Mouse (Mus musculus): Measurements from ENCODE around the gene Pbx1. TPM values are rescaled to one million over a fixed set of nuclear protein-coding genes. Genes with fewer than 3 reads are reported as not detected.

Gene Pbx1
- polyA plus RNA-seq, 1 experiment from 2014 or later = 47.8 TPM

DNA sequence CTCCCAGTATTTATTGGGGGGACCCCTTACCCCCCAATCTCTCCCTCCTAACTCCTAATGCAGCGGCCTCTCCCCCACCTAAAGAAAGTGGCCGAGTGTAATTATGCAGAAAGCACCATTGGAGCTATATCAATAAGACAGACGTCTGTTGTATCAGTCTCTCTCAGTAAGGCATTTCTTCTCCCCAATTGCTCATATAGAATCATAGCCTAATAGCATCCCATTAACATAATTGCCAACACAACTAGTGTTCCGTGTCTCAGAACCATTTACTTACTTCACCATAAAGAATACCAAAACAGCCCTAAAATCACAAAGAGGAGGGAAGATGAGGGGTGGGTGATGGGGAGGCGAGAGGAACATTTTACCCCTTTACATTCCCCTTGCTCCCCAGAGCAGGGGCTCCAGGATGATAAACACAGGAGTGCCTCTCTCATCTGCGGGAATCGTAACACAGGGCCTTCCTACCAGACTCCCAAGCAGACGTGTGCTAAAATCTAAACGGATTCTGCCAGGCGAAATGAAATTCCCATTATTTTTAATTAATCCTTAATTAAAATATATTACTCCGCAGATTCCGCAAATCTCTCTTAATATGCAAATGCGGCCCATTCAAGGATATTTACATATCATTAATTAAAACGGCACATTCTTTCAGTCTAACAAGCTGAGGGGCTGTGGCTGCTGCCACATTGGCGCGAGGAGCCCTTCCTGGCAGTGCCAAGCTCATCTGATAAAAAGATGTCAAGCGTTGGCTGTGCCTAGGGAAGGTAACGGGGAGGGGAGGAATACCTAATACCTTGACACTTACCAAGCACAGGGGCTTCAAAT lies 104.5 kb downstream of the Pbx1 start:
- no peaks in the 10 kb centered on the region for H3K9me3 ChIP-seq (ENCODE audit: control insufficient read depth, low read length)
- H3K36me3 ChIP-seq (ENCODE audit: control insufficient read depth, insufficient read depth, low read length) = no peaks in the 10 kb centered on the region
- H3K9ac ChIP-seq (replicated peaks; ENCODE audit: low read depth, low read length) = no peak overlapping the region
- ATAC-seq (ENCODE audit: low read depth) = peak; percentile 67
- peak overlapping the region; percentile 31; the same call in 1 of the 2 replicates for H3K27ac ChIP-seq (ENCODE audit: low read depth, low read length)
- no peak overlapping the region for H3K4me2 ChIP-seq (ENCODE audit: low read depth, low read length)
- 23% methylated on average over 18 of the region's 18 CpGs for WGBS
- H3K4me1 ChIP-seq (ENCODE audit: control insufficient read depth, insufficient read depth, low read length) = peaks cover 44% of the 10 kb centered on the region
- H3K4me3 ChIP-seq (ENCODE audit: low read depth, low read length) = no peak overlapping the region
- H3K27me3 ChIP-seq (ENCODE audit: control insufficient read depth, insufficient read depth, low read length) = no peaks in the 10 kb centered on the region

DNA sequence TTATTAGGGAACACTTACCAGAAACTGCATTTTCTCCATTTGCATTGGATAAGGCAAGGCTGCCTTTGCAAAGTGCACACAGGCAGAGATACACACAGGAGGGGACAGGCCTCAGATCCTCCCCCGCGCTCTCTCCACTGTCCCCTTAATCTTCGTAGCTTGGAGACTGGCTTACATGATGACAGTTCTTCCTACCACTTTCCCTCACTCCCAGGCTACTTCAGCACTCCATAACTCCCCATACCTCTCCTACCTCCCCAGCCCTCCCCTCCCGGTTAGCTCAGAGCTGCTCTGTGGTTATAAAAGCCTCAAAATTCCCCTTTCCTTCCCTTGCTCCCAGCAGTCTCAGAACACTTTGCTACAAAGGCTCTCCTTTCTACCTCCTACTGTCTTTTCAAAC lies 106.3 kb downstream of the Pbx1 start:
- H3K4me2 ChIP-seq (ENCODE audit: low read depth, low read length) = no peak overlapping the region
- 39% methylated on average over 4 of the region's 4 CpGs for WGBS

DNA sequence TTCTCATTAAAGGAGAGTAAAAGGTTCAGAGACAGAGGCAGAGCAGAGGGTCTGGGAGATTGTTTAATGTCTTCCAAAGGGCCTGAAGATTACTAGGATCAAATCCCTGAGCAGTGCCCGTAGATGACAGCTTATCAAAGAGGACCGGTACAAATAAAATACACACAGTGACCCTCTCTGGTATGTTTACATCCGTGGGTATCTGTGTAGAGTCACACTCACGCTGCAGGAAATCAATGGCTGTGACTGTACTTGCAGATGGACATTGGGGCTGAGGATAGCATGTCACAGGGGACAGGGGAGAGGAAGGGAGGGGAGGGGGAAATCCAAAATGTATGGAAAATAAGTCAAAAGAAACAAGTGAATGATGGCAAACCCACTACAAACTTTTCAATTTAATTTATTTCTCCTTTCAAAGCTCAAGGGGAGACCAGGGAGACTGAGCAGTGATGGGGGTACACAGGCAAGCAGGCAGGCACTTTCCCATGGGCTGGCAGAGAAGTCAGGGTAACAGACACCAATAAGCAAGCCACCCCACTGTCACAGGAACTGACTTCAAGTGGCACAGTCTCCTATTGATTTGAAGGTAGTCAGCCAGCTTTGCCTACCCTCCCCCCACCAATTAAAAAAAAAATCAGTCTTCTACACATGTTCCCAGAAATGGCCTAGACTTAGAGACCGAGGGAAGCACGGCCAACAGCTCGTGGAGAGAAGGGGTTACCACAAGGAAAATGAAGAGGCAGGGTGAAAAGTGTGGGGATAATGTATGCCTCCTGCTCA lies 107.6 kb downstream of the Pbx1 start:
- ATAC-seq (ENCODE audit: low read depth) = no peak
- Histone ChIP-seq H3K27me3 (ENCODE audit: control insufficient read depth, insufficient read depth, low read length) (no peaks in the 10 kb centered on the region), H3K9ac (replicated peaks; ENCODE audit: low read depth, low read length) (no peak overlapping the region), H3K4me1 (ENCODE audit: control insufficient read depth, insufficient read depth, low read length) (peaks cover 38% of the 10 kb centered on the region), H3K4me3 (ENCODE audit: low read depth, low read length) (no peak overlapping the region), H3K27ac (ENCODE audit: low read depth, low read length) (no peak overlapping the region), H3K9me3 (ENCODE audit: control insufficient read depth, low read length) (no peaks in the 10 kb centered on the region), H3K4me2 (ENCODE audit: low read depth, low read length) (no peak overlapping the region), H3K36me3 (ENCODE audit: control insufficient read depth, insufficient read depth, low read length) (no peaks in the 10 kb centered on the region)
- WGBS = 52% methylated on average over 7 of the region's 7 CpGs

More for the DNA sequence above, 106.3 kb downstream of the Pbx1 start:
- Histone ChIP-seq H3K27me3 (ENCODE audit: control insufficient read depth, insufficient read depth, low read length) (no peaks in the 10 kb centered on the region), H3K9ac (replicated peaks; ENCODE audit: low read depth, low read length) (no peak overlapping the region), H3K36me3 (ENCODE audit: control insufficient read depth, insufficient read depth, low read length) (no peaks in the 10 kb centered on the region), H3K27ac (ENCODE audit: low read depth, low read length) (0 out of 2 replicates have a peak overlapping the region, but pooled peaks have one; percentile 23), H3K9me3 (ENCODE audit: control insufficient read depth, low read length) (no peaks in the 10 kb centered on the region), H3K4me1 (ENCODE audit: control insufficient read depth, insufficient read depth, low read length) (peaks cover 44% of the 10 kb centered on the region), H3K4me3 (ENCODE audit: low read depth, low read length) (no peak overlapping the region)
- peak; percentile 23; the same call in 1 of the 2 replicates for ATAC-seq (ENCODE audit: low read depth)

DNA sequence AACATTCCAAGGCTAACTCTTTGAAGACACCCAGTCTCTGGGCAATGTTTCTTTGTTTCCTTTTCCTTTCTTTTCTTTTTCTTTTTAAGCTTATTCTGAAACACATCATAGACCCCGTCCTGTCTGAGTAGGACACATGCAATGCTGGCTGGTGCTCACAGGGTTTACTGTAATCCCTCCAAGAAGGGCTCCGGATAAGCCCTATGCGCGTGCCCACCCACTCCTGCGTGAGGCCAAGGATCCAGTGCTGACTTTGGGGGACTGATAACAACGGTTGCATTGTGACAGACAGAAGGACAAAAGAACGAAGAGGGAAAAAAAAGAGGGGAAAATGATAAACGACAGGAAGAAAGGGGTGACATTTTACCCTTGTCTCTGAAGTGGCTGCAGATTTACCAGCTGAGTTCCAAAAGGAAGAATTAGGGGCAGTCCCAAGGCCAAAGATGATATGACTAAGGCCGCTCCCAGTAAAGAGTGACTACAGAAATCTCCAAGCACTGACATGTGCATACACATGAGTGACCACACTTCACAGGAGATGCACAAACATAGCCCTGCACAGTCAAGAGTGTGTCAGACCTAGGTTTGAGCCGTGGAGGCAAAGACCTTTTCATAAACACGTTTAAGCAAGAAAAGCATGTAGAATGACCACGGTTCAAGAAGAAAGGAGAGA lies 108.5 kb downstream of the Pbx1 start:
- 70% methylated on average over 12 of the region's 12 CpGs for WGBS
- H3K36me3 ChIP-seq (ENCODE audit: control insufficient read depth, insufficient read depth, low read length) = no peaks in the 10 kb centered on the region
- H3K4me2 ChIP-seq (ENCODE audit: low read depth, low read length) = no peak overlapping the region
- no peak for ATAC-seq (ENCODE audit: low read depth)
- H3K4me1 ChIP-seq (ENCODE audit: control insufficient read depth, insufficient read depth, low read length) = peaks cover 39% of the 10 kb centered on the region
- H3K27ac ChIP-seq (ENCODE audit: low read depth, low read length) = no peak overlapping the region
- no peak overlapping the region for H3K9ac ChIP-seq (replicated peaks; ENCODE audit: low read depth, low read length)
- H3K4me3 ChIP-seq (ENCODE audit: low read depth, low read length) = no peak overlapping the region
- H3K9me3 ChIP-seq (ENCODE audit: control insufficient read depth, low read length) = no peaks in the 10 kb centered on the region
- no peaks in the 10 kb centered on the region for H3K27me3 ChIP-seq (ENCODE audit: control insufficient read depth, insufficient read depth, low read length)

DNA sequence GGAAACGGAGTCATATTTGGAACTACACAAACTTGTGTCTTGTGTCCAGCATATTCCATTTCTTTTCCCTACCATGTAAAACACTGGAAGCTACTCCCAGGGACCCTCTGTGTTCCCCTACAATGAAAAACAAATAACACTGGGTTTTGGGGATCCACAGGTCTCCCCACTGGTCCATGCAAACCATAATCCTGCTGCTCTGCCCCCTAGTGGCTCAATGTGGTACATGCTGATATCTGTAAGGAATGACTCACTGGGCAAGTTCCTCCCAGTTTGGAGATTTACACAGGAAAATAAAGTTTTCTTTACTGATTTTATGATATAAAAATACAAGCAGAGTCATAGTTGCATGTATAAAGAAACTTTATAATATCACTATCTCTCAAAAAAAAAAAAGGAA lies 109.2 kb downstream of the Pbx1 start:
- H3K9ac ChIP-seq (replicated peaks; ENCODE audit: low read depth, low read length) = no peak overlapping the region
- no peak for ATAC-seq (ENCODE audit: low read depth)
- H3K4me1 ChIP-seq (ENCODE audit: control insufficient read depth, insufficient read depth, low read length) = peaks cover 37% of the 10 kb centered on the region
- no peaks in the 10 kb centered on the region for H3K27me3 ChIP-seq (ENCODE audit: control insufficient read depth, insufficient read depth, low read length)
- H3K4me2 ChIP-seq (ENCODE audit: low read depth, low read length) = no peak overlapping the region
- WGBS = 100% methylated on average over 1 of the region's 1 CpGs
- H3K4me3 ChIP-seq (ENCODE audit: low read depth, low read length) = no peak overlapping the region
- H3K27ac ChIP-seq (ENCODE audit: low read depth, low read length) = no peak overlapping the region
- H3K9me3 ChIP-seq (ENCODE audit: control insufficient read depth, low read length) = no peaks in the 10 kb centered on the region
- H3K36me3 ChIP-seq (ENCODE audit: control insufficient read depth, insufficient read depth, low read length) = no peaks in the 10 kb centered on the region

DNA sequence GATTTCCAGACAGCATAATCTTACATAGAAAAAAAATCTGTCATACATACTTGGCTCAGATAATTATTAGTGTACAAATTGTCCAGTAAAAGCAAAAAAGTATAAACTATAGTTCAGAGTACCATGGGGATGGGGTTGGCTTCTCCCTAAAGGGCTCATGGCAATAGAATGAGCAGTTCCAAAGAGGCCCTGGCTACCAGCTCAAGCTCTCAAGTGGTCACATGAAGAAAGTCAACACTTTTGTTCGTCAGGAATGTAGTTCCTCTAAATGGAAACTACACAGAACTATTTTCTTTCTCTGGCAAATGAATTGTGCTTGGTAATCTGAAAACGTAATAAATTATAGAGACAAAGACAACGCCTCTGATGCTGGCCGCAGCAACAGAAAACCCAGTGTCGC lies 112.4 kb downstream of the Pbx1 start:
- no peaks in the 10 kb centered on the region for H3K9me3 ChIP-seq (ENCODE audit: control insufficient read depth, low read length)
- WGBS = 24% methylated on average over 5 of the region's 5 CpGs
- no peak overlapping the region for H3K4me3 ChIP-seq (ENCODE audit: low read depth, low read length)
- no peaks in the 10 kb centered on the region for H3K36me3 ChIP-seq (ENCODE audit: control insufficient read depth, insufficient read depth, low read length)
- no peak overlapping the region for H3K9ac ChIP-seq (replicated peaks; ENCODE audit: low read depth, low read length)
- peaks cover 12% of the 10 kb centered on the region for H3K4me1 ChIP-seq (ENCODE audit: control insufficient read depth, insufficient read depth, low read length)
- no peaks in the 10 kb centered on the region for H3K27me3 ChIP-seq (ENCODE audit: control insufficient read depth, insufficient read depth, low read length)
- no peak for ATAC-seq (ENCODE audit: low read depth)
- H3K4me2 ChIP-seq (ENCODE audit: low read depth, low read length) = no peak overlapping the region
- 0 out of 2 replicates have a peak overlapping the region, but pooled peaks have one; percentile 23 for H3K27ac ChIP-seq (ENCODE audit: low read depth, low read length)

DNA sequence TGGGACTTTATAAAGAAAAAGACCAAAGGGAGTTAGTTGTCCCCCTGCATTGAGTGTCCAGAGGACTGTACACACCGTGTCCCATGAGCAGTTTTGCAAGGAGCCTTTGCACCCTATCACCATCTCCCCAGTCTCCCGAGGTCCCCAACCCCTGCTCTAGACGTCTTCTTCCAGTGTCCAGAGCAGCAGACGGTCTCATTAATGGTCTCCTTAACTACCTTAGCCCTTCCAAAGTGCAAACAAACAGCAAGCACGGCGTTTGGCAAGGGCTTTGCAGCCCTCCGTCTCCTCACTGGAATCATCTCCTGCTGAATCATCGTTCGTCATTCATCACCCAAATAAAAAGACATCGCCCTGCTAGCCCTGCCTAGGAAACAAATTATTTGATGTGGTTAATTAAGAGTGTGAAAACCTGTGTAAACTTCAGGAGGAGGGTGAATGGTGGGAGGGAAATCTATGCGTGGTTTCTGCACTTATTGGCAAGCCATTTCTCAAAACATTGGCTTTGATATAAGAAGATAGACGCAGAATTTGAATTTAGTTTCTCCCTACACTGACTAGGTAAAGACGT lies 113.1 kb downstream of the Pbx1 start:
- Histone ChIP-seq H3K9ac (replicated peaks; ENCODE audit: low read depth, low read length) (no peak overlapping the region), H3K27ac (ENCODE audit: low read depth, low read length) (no peak overlapping the region), H3K36me3 (ENCODE audit: control insufficient read depth, insufficient read depth, low read length) (no peaks in the 10 kb centered on the region), H3K9me3 (ENCODE audit: control insufficient read depth, low read length) (no peaks in the 10 kb centered on the region), H3K4me3 (ENCODE audit: low read depth, low read length) (no peak overlapping the region), H3K4me1 (ENCODE audit: control insufficient read depth, insufficient read depth, low read length) (peaks cover 7% of the 10 kb centered on the region; the same call in 1 of the 2 replicates), H3K4me2 (ENCODE audit: low read depth, low read length) (no peak overlapping the region), H3K27me3 (ENCODE audit: control insufficient read depth, insufficient read depth, low read length) (no peaks in the 10 kb centered on the region)
- 42% methylated on average over 13 of the region's 13 CpGs for WGBS
- no peak for ATAC-seq (ENCODE audit: low read depth)

DNA sequence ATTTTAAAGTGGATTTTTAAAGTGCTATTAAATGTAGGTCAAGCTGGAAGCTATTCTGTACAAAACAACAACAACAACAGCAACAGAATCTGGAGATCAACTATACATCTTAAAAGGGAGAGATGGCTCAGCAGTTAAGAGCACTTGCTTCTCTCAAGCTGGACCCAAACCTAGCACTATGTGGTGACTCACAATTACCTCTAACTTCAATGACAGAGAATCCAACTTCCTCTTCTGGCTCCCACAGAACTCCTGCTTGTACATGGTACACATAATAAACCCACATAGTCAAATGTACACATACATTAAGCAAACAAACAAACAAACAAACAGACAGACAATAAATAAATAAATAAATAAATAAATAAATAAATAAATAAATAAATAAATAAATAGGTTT lies 118.3 kb downstream of the Pbx1 start:
- H3K27ac ChIP-seq (ENCODE audit: low read depth, low read length) = no peak overlapping the region
- H3K27me3 ChIP-seq (ENCODE audit: control insufficient read depth, insufficient read depth, low read length) = no peaks in the 10 kb centered on the region
- H3K9ac ChIP-seq (replicated peaks; ENCODE audit: low read depth, low read length) = no peak overlapping the region
- H3K36me3 ChIP-seq (ENCODE audit: control insufficient read depth, insufficient read depth, low read length) = no peaks in the 10 kb centered on the region
- H3K9me3 ChIP-seq (ENCODE audit: control insufficient read depth, low read length) = no peaks in the 10 kb centered on the region
- peaks cover 9% of the 10 kb centered on the region; the same call in 1 of the 2 replicates for H3K4me1 ChIP-seq (ENCODE audit: control insufficient read depth, insufficient read depth, low read length)
- no peak overlapping the region for H3K4me3 ChIP-seq (ENCODE audit: low read depth, low read length)
- H3K4me2 ChIP-seq (ENCODE audit: low read depth, low read length) = no peak overlapping the region
- no peak for ATAC-seq (ENCODE audit: low read depth)
